Mouse (Mus musculus) adrenal gland, postnatal 14 days (tissue): ENCODE data around the gene Commd7. TPM values are rescaled to one million over a fixed set of nuclear protein-coding genes. Genes with fewer than 3 reads are reported as not detected.
"Not testable (repeated sequence)": the region's sequence is repeated elsewhere in the genome, so short reads cannot be mapped to it uniquely, and the experiment has no call there.

Experiments used
- DNase-seq: peaks from one replicate; pipeline ENCODE4 v3.0.0; 2021; ENCODE audit warnings: mixed read lengths
- long read RNA-seq, 2 experiments: library from polyadenylated mRNA; stranded (forward); transcript quantifications; one replicate each; pipeline ENCODE4 v2.0.0; 2021
- total RNA-seq: library from RNA; stranded (reverse); gene quantifications from 2 replicates; pipeline ENCODE4 v1.2.3, GENCODE M21; 2021

The Commd7 gene
- 27.7 and 33.6 TPM in 2 replicates for total RNA-seq
- long read RNA-seq, experiment 1, transcript Commd7-201 (9 exons, 3,210 nt), result major isoform, 33 of 38 reads
- long read RNA-seq, experiment 1, partial matches to known transcripts, result 1 of 38 reads
- long read RNA-seq, experiment 1, other reads (novel, unspliced or antisense), result 4 of 38 reads
- long read RNA-seq, experiment 2, transcript Commd7-201 (9 exons, 3,210 nt), result major isoform, 27 of 31 reads
- long read RNA-seq, experiment 2, partial matches to known transcripts, result 1 of 31 reads
- long read RNA-seq, experiment 2, other reads (novel, unspliced or antisense), result 3 of 31 reads

DNA sequence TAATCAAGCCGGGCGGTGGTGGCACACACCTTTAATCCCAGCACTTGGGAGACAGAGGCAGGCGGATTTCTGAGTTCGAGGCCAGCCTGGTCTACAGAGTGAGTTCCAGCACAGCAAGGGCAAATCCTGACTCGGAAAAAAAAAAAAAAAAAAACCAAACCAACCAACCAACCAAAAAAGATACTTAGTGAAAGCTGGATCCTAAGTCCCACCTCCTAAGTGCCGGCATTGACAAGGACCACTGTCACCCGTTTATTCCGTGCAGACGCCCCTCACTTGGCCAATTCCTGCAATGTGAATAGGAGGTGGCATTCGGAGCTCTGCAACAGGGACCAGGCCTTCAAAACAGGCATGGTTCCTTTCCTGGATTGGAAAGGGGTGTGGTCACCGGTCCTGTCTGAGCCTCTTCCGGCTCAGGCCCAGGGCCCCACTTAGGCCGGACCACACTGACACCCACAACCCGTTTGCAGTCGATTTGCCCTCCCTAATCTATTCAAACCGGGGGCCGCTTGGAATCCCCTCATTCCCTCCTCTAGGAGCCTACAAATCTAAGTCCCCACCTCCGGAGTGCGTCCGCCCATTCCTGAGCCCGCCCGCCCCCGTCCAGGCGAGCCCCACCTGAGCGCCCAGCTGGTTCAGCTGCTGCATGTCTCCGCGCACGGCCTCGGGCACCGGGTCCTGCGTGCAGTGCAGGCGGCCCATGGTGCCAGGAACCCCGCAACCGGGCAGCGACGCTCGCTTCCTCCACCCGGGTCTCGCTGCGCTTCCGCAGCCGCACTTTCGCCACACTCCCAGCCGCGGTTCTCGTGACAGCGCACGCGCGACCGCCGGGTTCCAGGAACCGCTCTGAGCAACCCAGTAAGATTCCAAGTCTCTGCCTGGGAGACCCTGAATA, at the start of gene Commd7:
Commd7 (minus strand) TSS at position 806 of the 895 bp plus-strand sequence.
- peak; percentile 94 for DNase-seq

GRCm38 (mm10) chr2:153679959-153680358, 47.4 kb upstream of the Commd7 start:
- no peak for DNase-seq

GRCm38 (mm10) chr2:153677550-153677949, 45.0 kb upstream of the Commd7 start:
- DNase-seq, result no peak

DNA sequence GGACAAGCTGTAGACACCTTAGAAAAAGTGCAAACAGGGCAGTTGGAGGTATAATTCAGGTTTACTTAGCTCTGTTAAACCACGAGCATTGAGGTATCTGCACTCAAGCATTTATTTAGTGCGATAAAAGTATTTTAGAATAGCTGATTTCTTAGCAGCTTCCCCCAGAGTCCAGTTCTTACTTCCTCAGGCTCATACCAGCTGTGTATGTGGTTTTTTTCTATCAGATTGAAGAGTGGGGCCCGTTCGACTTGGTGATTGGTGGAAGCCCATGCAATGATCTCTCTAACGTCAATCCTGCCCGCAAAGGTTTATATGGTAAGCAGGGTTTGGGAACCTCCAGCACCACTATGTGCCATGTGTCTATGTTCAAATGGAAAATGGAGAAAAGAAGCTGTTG, 44.4 kb upstream of the Commd7 start:
- DNase-seq, result no peak

DNA sequence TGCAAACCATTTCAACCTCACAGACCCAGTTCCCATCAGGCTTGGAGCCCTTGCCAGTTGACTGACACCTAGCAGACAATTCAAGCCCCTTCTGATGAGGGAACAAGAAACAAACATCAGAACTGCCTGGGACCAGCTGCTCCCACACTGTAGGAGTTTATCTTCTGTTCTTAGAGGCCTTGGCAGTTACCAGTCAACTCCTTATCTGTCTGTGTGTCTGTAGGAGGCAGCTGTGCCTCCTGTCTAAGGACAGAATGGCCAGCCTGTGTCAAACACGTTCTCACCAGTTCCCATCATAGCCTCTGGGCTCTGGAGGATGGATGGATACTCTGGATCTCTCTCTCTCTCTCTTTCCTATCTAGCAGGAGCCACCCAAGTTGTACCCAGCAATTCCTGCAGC, 42.8 kb upstream of the Commd7 start:
- not testable (repeated sequence) for DNase-seq

DNA sequence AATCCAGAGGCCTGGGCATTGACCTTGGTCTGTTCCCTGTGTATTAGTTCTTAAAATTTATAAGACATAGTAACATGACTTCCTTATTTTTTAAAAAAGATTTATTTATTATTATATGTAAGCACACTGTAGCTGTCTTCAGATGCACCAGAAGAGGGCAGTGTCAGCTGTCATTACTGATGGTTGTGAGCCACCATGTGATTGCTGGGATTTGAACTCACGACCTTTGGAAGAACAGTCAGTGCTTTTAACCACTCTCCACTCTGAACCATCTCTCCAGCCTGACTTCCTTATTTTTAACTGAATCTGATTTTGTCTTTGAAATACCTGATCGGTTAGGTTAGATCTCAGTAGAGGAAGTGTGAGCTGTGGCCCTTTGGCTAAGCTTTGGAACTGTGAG, 40.0 kb upstream of the Commd7 start:
- DNase-seq, result no peak

GRCm38 (mm10) chr2:153670111-153670510, 37.5 kb upstream of the Commd7 start:
- DNase-seq, result peak; percentile 31

GRCm38 (mm10) chr2:153668754-153669376, 36.3 kb upstream of the Commd7 start:
- peak; percentile 27 for DNase-seq

GRCm38 (mm10) chr2:153665401-153665800, 32.8 kb upstream of the Commd7 start:
- DNase-seq, result no peak

GRCm38 (mm10) chr2:153660616-153661015, 28.0 kb upstream of the Commd7 start:
- peak; percentile 49 for DNase-seq

DNA sequence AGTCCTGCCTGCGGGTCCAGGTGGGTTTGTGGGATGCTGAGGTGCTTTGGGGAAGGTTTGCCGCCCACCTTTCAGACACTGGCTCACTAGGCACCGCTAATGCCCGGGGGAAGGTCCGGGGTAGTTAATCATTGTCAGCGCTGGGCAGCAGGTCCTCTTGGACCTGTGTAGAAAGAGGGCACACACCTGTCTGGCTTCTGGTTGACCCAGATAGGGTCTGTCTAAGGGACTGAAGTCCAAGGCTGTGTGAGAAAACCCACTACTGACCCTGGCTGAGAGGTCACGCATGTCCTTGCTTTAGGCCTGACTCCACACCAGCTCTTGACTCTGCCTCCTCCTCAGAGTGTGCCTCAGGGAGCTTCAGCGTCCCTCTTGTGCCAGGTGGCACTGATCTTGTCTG, 25.1 kb upstream of the Commd7 start:
- not testable (repeated sequence) for DNase-seq

GRCm38 (mm10) chr2:153651681-153652080, 19.1 kb upstream of the Commd7 start:
- DNase-seq, result no peak

DNA sequence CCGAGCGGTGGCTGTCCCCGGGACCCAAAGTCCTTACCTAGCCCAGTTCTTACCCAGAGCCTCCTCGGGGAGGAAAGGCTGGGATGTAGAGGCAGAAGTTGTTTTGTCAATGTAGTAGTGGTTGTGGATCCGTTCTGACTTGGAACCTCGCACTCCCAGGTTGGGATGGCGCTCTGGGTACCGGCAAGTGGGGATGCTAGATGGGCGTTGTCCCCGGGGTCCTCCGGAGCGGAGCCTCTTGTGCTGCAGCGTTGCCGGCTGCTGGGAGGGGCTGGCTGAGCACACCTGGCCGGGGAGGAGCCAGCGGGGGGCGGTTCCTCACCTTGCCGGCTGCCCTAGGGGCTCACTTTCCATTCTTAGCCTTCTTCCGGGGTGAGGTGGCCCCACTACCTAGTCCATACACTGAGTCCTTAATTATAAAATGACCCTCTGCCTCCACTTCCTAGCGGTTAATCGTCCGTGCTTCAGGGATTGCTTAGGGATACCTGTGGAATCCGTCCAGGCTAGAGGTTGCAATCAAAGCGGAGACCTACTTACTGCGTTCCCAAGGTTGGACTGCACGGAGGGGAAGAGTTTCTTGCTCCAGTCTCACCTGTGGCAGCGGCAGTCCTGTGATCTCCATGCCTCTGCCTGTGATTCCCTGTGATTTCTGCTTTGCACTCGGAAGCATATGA, 17.6 kb upstream of the Commd7 start:
- no peak for DNase-seq

GRCm38 (mm10) chr2:153649298-153650013, 16.9 kb upstream of the Commd7 start, which contains the start of gene Dnmt3b:
Dnmt3b (plus strand) TSS chr2:153649450.
- peak; percentile 79 for DNase-seq

- no peak for DNase-seq
These were observed 16.3 kb upstream of the Commd7 start for GRCm38 (mm10) chr2:153648773-153649297.

DNA sequence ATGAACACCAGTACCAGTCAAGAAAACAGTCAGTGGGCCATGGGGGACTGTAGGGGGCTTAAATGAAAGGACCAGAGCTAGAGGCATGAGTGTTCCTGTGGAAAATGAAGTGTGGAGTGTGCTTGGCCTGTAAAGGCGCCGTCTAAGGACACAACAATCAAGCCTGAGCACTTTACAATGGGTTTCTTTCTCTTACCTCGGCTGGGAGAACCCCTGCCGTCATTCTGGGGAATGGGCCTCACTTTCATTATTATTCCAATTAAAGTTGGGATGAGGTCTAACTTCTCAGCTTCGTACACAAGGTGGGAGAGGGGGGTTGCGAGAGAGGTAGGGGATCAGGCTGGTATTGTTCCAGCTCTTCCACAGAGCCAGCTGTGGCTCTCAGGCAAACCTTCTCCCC, 10.4 kb upstream of the Commd7 start:
- no peak for DNase-seq

- no peak for DNase-seq
These were observed 9.9 kb upstream of the Commd7 start for GRCm38 (mm10) chr2:153642496-153642895.

GRCm38 (mm10) chr2:153638977-153639680, 6.5 kb upstream of the Commd7 start:
- DNase-seq, result no peak

- DNase-seq, result no peak
These were observed 678 bp upstream of the Commd7 start for GRCm38 (mm10) chr2:153633259-153633658.

DNA sequence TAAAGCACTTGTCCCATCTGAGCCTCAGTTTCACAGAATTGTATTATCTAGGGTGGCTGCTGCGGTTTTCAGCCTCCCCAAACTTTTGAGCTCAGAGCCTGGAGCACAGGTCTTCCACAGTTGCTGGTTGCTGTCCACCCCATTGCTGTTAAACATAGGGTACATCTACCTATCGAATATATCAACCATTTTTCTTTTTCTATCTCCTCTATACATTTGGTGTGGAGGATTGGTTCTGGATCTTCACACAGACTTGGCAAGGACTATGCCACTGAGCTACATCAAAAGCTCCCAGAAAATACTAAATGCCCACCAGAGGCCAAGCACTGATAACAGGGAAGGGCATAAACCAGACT, 268 bp upstream of the Commd7 start:
- DNase-seq, result no peak

DNA sequence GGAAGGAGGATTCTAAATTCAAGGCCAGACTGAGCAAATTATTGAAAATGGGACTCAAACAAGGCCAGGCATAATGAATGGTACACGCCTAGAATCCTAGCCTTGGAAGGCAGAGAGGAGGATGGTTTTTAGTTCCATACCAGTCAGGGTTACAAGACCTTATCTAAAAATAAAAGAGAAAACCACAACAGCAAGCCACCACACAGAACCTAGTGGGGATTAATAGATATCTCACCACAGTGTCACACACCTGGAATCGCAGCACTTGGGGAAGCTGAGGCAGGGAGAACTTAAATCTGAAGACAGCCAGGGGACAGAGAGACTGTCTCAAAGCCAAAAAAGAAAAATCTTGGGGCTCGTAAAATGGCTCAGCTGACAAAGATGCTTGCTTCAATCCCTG, 1.6 kb downstream of the Commd7 start:
- DNase-seq, result no peak
